Mouse (Mus musculus): ENCODE data around the gene Slc9a6. TPM values are rescaled to one million over a fixed set of nuclear protein-coding genes. Genes with fewer than 3 reads are reported as not detected.

Gene Slc9a6
- total RNA-seq, 2 experiments from 2014 or later, result 2.9 to 12.9 TPM

Other genes starting within 250 kb of the Slc9a6 start
- gene Smim10l2a, start 235.2 kb upstream of the Slc9a6 start, total RNA-seq (2014; fragmentation: Nextera tagmentation), result 0.45 TPM in 1 of 2 replicates, not detected in the other
- 1.0 and 1.2 TPM in 2 replicates for gene Smim10l2a, start 235.2 kb upstream of the Slc9a6 start, total RNA-seq (2017)
- gene Gm2174, start 161.8 kb upstream of the Slc9a6 start, total RNA-seq (2014; fragmentation: Nextera tagmentation), result not detected in 2 replicates
- gene Gm2174, start 161.8 kb upstream of the Slc9a6 start, total RNA-seq (2017), result 163 and 194 TPM in 2 replicates
- gene Ints6l, start 154.9 kb upstream of the Slc9a6 start, total RNA-seq (2014; fragmentation: Nextera tagmentation), result 53.8 and 58.8 TPM in 2 replicates
- 61.2 and 73.2 TPM in 2 replicates for gene Ints6l, start 154.9 kb upstream of the Slc9a6 start, total RNA-seq (2017)
- gene Gm10477, start 85.0 kb upstream of the Slc9a6 start, total RNA-seq (2014; fragmentation: Nextera tagmentation), result not detected in 2 replicates
- gene Gm10477, start 85.0 kb upstream of the Slc9a6 start, total RNA-seq (2017), result not detected in 2 replicates
- gene Gm648, start 60.2 kb upstream of the Slc9a6 start, total RNA-seq (2014; fragmentation: Nextera tagmentation), result not detected in 2 replicates
- not detected in 2 replicates for gene Gm648, start 60.2 kb upstream of the Slc9a6 start, total RNA-seq (2017)
- 18.4 and 24.0 TPM in 2 replicates for gene Mmgt1, start 11.7 kb upstream of the Slc9a6 start, total RNA-seq (2014; fragmentation: Nextera tagmentation)
- 17.1 and 26.8 TPM in 2 replicates for gene Mmgt1, start 11.7 kb upstream of the Slc9a6 start, total RNA-seq (2017)
- not detected in 2 replicates for gene Fhl1, start 122.0 kb downstream of the Slc9a6 start, total RNA-seq (2014; fragmentation: Nextera tagmentation)
- 0.69 and 0.94 TPM in 2 replicates for gene Fhl1, start 122.0 kb downstream of the Slc9a6 start, total RNA-seq (2017)
- 1.1 and 2.1 TPM in 2 replicates for gene Map7d3, start 212.6 kb downstream of the Slc9a6 start, total RNA-seq (2014; fragmentation: Nextera tagmentation)
- gene Map7d3, start 212.6 kb downstream of the Slc9a6 start, total RNA-seq (2017), result 1.3 and 2.3 TPM in 2 replicates